Mouse (Mus musculus): ENCODE measurements around the gene Cntrob. TPM values are rescaled to one million over a fixed set of nuclear protein-coding genes. Genes with fewer than 3 reads are reported as not detected.

The Cntrob gene
- polyA plus RNA-seq, 1 experiment from 2014 or later: 5.4 TPM

DNA sequence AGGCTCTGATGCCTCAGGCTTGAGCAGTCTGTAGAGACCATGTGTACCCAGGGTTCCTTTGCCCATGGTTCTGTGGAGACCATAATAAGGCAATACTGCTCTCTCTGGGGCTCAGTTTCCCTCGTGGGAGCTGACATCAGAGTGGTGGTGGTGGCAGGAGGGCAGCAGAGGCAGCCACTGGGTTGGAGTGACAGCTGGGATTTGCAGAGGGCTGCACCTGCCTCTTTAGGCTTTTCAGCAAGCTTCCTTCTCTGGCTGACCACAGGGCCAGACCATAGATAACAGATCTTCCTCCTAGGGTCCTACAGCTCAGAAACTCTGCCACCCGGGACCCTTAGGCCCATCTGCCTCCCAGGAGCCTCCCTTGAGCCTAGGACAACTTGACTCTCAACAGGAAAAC lies 66.5 kb downstream of the Cntrob start:
- Histone ChIP-seq H3K36me3 (ENCODE audit: inconsistent target) (no peaks in the 10 kb centered on the region), H3K4me3 (ENCODE audit: inconsistent target) (no peak overlapping the region), H3K27ac (no peak overlapping the region), H3K79me2 (ENCODE audit: inconsistent target) (no peaks in the 10 kb centered on the region)
- 66% methylated on average over 2 of the region's 2 CpGs for WGBS (ENCODE audit: missing documents)

DNA sequence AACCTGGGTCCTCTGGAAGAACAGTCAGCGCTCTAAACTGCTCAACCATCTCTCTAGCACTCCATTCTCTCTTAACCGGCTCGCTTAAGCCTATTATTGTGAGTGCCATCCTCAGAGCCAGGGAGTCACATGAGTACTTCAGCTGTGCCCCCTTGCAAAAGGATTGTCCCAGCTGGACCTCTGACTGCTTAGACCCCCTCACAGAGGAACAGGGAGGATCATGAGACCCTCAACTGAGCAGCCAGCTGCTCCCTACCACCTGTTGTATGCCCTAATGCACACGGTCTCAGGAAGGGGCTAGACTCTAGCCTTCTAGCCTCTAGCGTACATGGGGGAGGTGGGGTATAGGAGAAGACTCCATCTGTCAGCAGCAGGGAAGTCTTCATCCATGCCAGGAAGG lies 68.8 kb downstream of the Cntrob start:
- Histone ChIP-seq H3K27ac (no peak overlapping the region), H3K36me3 (ENCODE audit: inconsistent target) (no peaks in the 10 kb centered on the region), H3K4me3 (ENCODE audit: inconsistent target) (no peak overlapping the region), H3K79me2 (ENCODE audit: inconsistent target) (no peaks in the 10 kb centered on the region)
- WGBS (ENCODE audit: missing documents): 90% methylated on average over 5 of the region's 5 CpGs

DNA sequence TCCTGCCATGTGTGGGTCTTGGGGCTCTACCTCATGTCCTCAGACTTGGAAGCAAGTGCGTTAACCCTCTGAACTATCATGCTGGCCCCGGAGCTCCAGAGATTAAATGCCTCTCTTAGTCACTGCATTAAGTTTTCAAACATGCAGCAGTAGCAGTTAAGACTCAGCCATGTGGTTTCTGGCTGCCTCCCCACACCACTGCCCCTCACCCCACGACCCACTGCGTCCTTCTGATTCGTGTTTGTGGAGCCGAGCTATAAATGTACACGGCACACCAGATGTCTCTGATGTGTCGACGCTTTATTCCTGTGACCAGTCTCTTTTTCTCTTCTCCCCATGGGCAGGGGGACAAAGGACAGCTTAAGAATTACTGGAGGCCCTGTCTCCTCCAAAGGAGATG lies 70.4 kb downstream of the Cntrob start:
- Histone ChIP-seq H3K79me2 (ENCODE audit: inconsistent target) (no peaks in the 10 kb centered on the region), H3K27ac (no peak overlapping the region), H3K4me3 (ENCODE audit: inconsistent target) (no peak overlapping the region), H3K36me3 (ENCODE audit: inconsistent target) (no peaks in the 10 kb centered on the region)
- WGBS (ENCODE audit: missing documents): 39% methylated on average over 9 of the region's 9 CpGs

DNA sequence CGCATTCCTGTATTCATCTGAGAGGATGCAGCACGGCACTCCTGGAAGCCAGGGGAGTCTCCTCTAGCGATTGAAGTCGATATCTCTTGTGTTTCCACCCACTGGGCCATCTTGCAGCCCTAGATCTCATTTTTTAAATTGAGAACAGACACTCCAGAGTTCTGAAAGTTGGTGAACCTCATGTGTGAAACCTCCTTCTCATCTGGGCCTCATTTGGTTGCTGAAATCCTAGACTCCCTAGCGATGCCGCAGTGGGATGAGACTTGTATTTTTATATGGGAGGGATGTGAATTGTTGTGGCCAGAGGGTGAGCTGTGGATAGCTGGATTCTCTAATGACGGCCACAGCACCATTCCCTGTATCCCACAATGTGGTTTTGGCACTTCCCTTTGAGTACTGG lies 71.6 kb downstream of the Cntrob start:
- Histone ChIP-seq H3K27ac (no peak overlapping the region), H3K4me3 (ENCODE audit: inconsistent target) (no peak overlapping the region), H3K79me2 (ENCODE audit: inconsistent target) (no peaks in the 10 kb centered on the region), H3K36me3 (ENCODE audit: inconsistent target) (no peaks in the 10 kb centered on the region)
- WGBS (ENCODE audit: missing documents): 84% methylated on average over 7 of the region's 7 CpGs

DNA sequence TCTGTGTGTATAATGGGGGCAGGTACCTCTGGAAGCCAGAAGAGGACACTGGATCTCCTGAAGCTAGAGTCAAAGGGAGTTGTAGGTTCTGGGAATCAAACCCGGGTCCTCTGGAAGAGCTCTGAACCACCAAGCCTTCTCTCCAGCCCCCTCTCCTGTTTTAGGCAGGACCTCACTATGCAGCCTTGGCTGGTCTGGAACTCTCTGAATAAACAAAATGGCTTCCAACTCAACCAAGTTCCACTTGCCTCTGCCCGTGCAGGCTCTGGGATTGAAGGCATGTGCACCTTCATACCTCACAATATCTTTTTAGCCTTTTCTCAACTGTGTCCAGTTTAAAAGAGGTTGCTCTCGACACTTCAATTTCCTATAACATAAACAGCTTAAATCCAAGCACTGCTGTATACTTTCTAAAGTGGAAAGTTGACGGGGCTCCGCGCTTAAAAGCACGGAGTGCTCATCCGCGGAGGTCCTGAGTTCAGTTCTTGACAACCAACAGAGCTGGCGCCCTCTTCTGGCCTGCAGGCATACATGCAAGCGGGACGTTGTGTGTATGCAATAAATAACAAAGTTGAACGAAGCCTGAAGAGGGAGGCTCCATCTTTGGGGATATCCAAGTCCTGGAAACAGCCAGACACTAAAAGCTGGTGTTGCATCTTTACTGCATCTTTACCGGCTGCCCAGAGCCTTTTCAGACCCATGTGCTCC lies 72.3 kb downstream of the Cntrob start:
- H3K4me3 ChIP-seq (ENCODE audit: inconsistent target): no peak overlapping the region
- no peaks in the 10 kb centered on the region for H3K36me3 ChIP-seq (ENCODE audit: inconsistent target)
- 69% methylated on average over 14 of the region's 14 CpGs for WGBS (ENCODE audit: missing documents)
- H3K79me2 ChIP-seq (ENCODE audit: inconsistent target): no peaks in the 10 kb centered on the region
- H3K27ac ChIP-seq: no peak overlapping the region

DNA sequence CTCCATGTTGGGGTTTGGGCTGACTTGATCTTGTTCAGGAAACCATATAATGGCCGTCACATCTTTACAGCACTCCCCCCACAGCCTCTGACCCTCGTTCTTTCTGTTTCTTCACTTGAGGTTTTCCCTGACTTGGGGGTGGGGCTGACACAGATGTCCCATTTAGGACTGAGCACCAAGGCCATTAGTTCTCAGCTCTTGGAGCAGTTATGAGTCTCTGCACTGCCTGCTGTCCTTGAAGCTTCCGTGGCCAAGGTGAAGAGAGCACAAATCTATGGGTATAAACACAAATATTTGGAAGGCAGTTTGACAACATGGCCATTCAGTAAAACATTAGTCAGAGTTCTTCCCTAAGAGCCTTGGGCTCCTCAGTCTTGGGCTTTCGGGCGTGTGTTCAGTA lies 73.5 kb downstream of the Cntrob start:
- 74% methylated on average over 5 of the region's 5 CpGs for WGBS (ENCODE audit: missing documents)
- H3K4me3 ChIP-seq (ENCODE audit: inconsistent target): no peak overlapping the region
- no peaks in the 10 kb centered on the region for H3K79me2 ChIP-seq (ENCODE audit: inconsistent target)
- H3K36me3 ChIP-seq (ENCODE audit: inconsistent target): no peaks in the 10 kb centered on the region
- H3K27ac ChIP-seq: no peak overlapping the region

Other genes starting within 250 kb of the Cntrob start
- gene Vamp2, start 235.3 kb downstream of the Cntrob start, polyA plus RNA-seq (2018): 23.6 to 47.7 TPM (median 36.7 TPM) in 3 replicates
- gene Per1, start 228.6 kb downstream of the Cntrob start, polyA plus RNA-seq (2018): 8.8 to 17.5 TPM (median 11.6 TPM) in 3 replicates
- not detected in 3 replicates for gene Hes7, start 203.4 kb downstream of the Cntrob start, polyA plus RNA-seq (2018)
- 0.14 to 0.29 TPM in 2 of 3 replicates, not detected in the other for gene 9130213A22Rik, start 201.2 kb downstream of the Cntrob start, polyA plus RNA-seq (2018)
- 0.19 TPM in 1 of 3 replicates, not detected in the others for gene Aloxe3, start 197.9 kb downstream of the Cntrob start, polyA plus RNA-seq (2018)
- gene Alox12b, start 166.8 kb downstream of the Cntrob start, polyA plus RNA-seq (2018): not detected in 3 replicates
- gene Alox8, start 125.9 kb downstream of the Cntrob start, polyA plus RNA-seq (2018): not detected in 3 replicates
- gene Gucy2e, start 86.7 kb downstream of the Cntrob start, polyA plus RNA-seq (2018): not detected in 3 replicates
- 103 to 111 TPM (median 110 TPM) in 3 replicates for gene Trappc1, start 205 bp upstream of the Cntrob start, polyA plus RNA-seq (2018)
- gene Kcnab3, start 2.5 kb upstream of the Cntrob start, polyA plus RNA-seq (2018): 0.11 to 0.33 TPM (median 0.23 TPM) in 3 replicates
- gene Rnf227, start 16.7 kb upstream of the Cntrob start, polyA plus RNA-seq (2018): 3.3 to 4.4 TPM (median 3.6 TPM) in 3 replicates
- 43.6 to 105 TPM (median 82.3 TPM) in 3 replicates for gene Chd3, start 45.6 kb upstream of the Cntrob start, polyA plus RNA-seq (2018)
- 60.0 to 104 TPM (median 95.8 TPM) in 3 replicates for gene Naa38, start 71.7 kb upstream of the Cntrob start, polyA plus RNA-seq (2018)
- 25.0 to 35.1 TPM (median 31.3 TPM) in 3 replicates for gene Cyb5d1, start 71.9 kb upstream of the Cntrob start, polyA plus RNA-seq (2018)
- 0.09 TPM in 1 of 3 replicates, not detected in the others for gene Tmem88, start 74.5 kb upstream of the Cntrob start, polyA plus RNA-seq (2018)
- 4.5 to 15.0 TPM (median 11.0 TPM) in 3 replicates for gene Kdm6b, start 89.9 kb upstream of the Cntrob start, polyA plus RNA-seq (2018)
- gene Dnah2, start 225.3 kb upstream of the Cntrob start, polyA plus RNA-seq (2018): 0.32 to 3.0 TPM (median 1.5 TPM) in 3 replicates
- 0.06 TPM in 1 of 3 replicates, not detected in the others for gene Efnb3, start 236.4 kb upstream of the Cntrob start, polyA plus RNA-seq (2018)